Mouse (Mus musculus): ENCODE measurements around the gene Ksr1. TPM values are rescaled to one million over a fixed set of nuclear protein-coding genes. Genes with fewer than 3 reads are reported as not detected.

The Ksr1 gene
- polyA plus RNA-seq, 1 experiment: 20.6 TPM

GRCm38 (mm10) chr11:79126963-79127362 lies 19.2 kb downstream of the Ksr1 start:
- H3K79me2 ChIP-seq (ENCODE audit: control insufficient read depth, insufficient read depth): no peaks in the 10 kb centered on the region
- no peak for TF ChIP-seq CEBPB (IDR thresholded peaks at IDR 0.05; ENCODE audit: insufficient read depth, poor library complexity, severe bottlenecking)
- TF ChIP-seq MYOG (IDR thresholded peaks at IDR 0.05; ENCODE audit: control insufficient read depth in 1 of 3, insufficient read depth in 1 of 3, insufficient read length in 2 of 3, low read depth in 2 of 3): no peak
- no peak for TF ChIP-seq TCF3 (IDR thresholded peaks at IDR 0.05; ENCODE audit: insufficient read length, low read depth)
- TF ChIP-seq REST (IDR thresholded peaks at IDR 0.05; ENCODE audit: insufficient read depth, insufficient read length): no peak
- TF ChIP-seq POLR2A (IDR thresholded peaks at IDR 0.05; ENCODE audit: insufficient read length, low read depth): no peak
- no peak for TF ChIP-seq USF1 (IDR thresholded peaks at IDR 0.05; ENCODE audit: low read depth)
- no peak for TF ChIP-seq MAX (IDR thresholded peaks at IDR 0.05; ENCODE audit: low read depth)
- no peak for TF ChIP-seq SRF (IDR thresholded peaks at IDR 0.05; ENCODE audit: control insufficient read depth, insufficient read length, low read depth)
- no peak for TF ChIP-seq TCF12 (IDR thresholded peaks at IDR 0.05; ENCODE audit: insufficient read depth, poor library complexity, severe bottlenecking)
- TF ChIP-seq E2F4 (IDR thresholded peaks at IDR 0.05; ENCODE audit: insufficient read depth): no peak
- TF ChIP-seq MYOD1 (IDR thresholded peaks at IDR 0.05; ENCODE audit: control insufficient read depth in 1 of 3, insufficient read length in 2 of 3, low read depth in 2 of 3): no peak
- no peak for TF ChIP-seq POLR2AphosphoS2 (IDR thresholded peaks at IDR 0.05; ENCODE audit: insufficient read length, low read depth)
- H3K4me2 ChIP-seq (ENCODE audit: low read depth): no peak overlapping the region
- no peaks in the 10 kb centered on the region for H3K36me3 ChIP-seq (ENCODE audit: control insufficient read depth, insufficient read depth)
- no peaks in the 10 kb centered on the region for H3K27me3 ChIP-seq (ENCODE audit: control insufficient read depth, insufficient read depth, insufficient read length)
- H3K4me3 ChIP-seq: no peak overlapping the region
- H3ac ChIP-seq (ENCODE audit: control insufficient read depth, insufficient read length): no peak overlapping the region

DNA sequence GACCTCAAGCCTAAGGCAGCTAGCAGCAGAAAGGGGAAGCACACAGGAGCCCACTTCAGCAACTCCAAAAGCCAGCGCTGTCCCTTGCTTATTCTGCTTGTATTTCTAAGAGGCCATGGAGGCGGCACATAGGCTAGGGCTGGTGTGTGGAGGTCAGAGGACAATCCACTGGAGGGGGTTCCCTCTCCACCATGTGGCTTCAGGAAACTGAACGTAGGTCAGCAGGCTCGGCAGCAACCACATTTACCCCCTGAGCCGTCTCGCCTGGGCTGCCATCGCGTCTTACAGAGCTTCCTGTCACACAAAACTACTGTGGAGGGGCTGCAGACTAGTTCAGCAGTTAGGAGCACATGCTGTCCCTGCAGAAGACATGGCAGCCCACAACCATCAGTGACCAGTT lies 20.4 kb downstream of the Ksr1 start:
- Histone ChIP-seq H3K79me2 (ENCODE audit: control insufficient read depth, insufficient read depth) (no peaks in the 10 kb centered on the region), H3K4me3 (no peak overlapping the region), H3ac (ENCODE audit: control insufficient read depth, insufficient read length) (no peak overlapping the region), H3K27me3 (ENCODE audit: control insufficient read depth, insufficient read depth, insufficient read length) (no peaks in the 10 kb centered on the region), H3K4me2 (ENCODE audit: low read depth) (no peak overlapping the region), H3K36me3 (ENCODE audit: control insufficient read depth, insufficient read depth) (no peaks in the 10 kb centered on the region)
- TF ChIP-seq POLR2AphosphoS2 (IDR thresholded peaks at IDR 0.05; ENCODE audit: insufficient read length, low read depth) (no peak), REST (IDR thresholded peaks at IDR 0.05; ENCODE audit: insufficient read depth, insufficient read length) (no peak), POLR2A (IDR thresholded peaks at IDR 0.05; ENCODE audit: insufficient read length, low read depth) (no peak), USF1 (IDR thresholded peaks at IDR 0.05; ENCODE audit: low read depth) (no peak), MYOG (IDR thresholded peaks at IDR 0.05; ENCODE audit: control insufficient read depth in 1 of 3, insufficient read depth in 1 of 3, insufficient read length in 2 of 3, low read depth in 2 of 3) (no peak), SRF (IDR thresholded peaks at IDR 0.05; ENCODE audit: control insufficient read depth, insufficient read length, low read depth) (no peak), MYOD1 (IDR thresholded peaks at IDR 0.05; ENCODE audit: control insufficient read depth in 1 of 3, insufficient read length in 2 of 3, low read depth in 2 of 3) (no peak), TCF3 (IDR thresholded peaks at IDR 0.05; ENCODE audit: insufficient read length, low read depth) (no peak), MAX (IDR thresholded peaks at IDR 0.05; ENCODE audit: low read depth) (no peak), E2F4 (IDR thresholded peaks at IDR 0.05; ENCODE audit: insufficient read depth) (no peak), CEBPB (IDR thresholded peaks at IDR 0.05; ENCODE audit: insufficient read depth, poor library complexity, severe bottlenecking) (no peak), TCF12 (IDR thresholded peaks at IDR 0.05; ENCODE audit: insufficient read depth, poor library complexity, severe bottlenecking) (no peak)

- Histone ChIP-seq H3K79me2 (ENCODE audit: control insufficient read depth, insufficient read depth) (no peaks in the 10 kb centered on the region), H3K27me3 (ENCODE audit: control insufficient read depth, insufficient read depth, insufficient read length) (no peaks in the 10 kb centered on the region), H3K4me2 (ENCODE audit: low read depth) (no peak overlapping the region), H3ac (ENCODE audit: control insufficient read depth, insufficient read length) (no peak overlapping the region), H3K4me3 (no peak overlapping the region), H3K36me3 (ENCODE audit: control insufficient read depth, insufficient read depth) (no peaks in the 10 kb centered on the region)
- TF ChIP-seq TCF3 (IDR thresholded peaks at IDR 0.05; ENCODE audit: insufficient read length, low read depth) (no peak), MAX (IDR thresholded peaks at IDR 0.05; ENCODE audit: low read depth) (no peak), TCF12 (IDR thresholded peaks at IDR 0.05; ENCODE audit: insufficient read depth, poor library complexity, severe bottlenecking) (no peak), MYOD1 (IDR thresholded peaks at IDR 0.05; ENCODE audit: control insufficient read depth in 1 of 3, insufficient read length in 2 of 3, low read depth in 2 of 3) (no peak), SRF (IDR thresholded peaks at IDR 0.05; ENCODE audit: control insufficient read depth, insufficient read length, low read depth) (no peak), CEBPB (IDR thresholded peaks at IDR 0.05; ENCODE audit: insufficient read depth, poor library complexity, severe bottlenecking) (no peak), MYOG (IDR thresholded peaks at IDR 0.05; ENCODE audit: control insufficient read depth in 1 of 3, insufficient read depth in 1 of 3, insufficient read length in 2 of 3, low read depth in 2 of 3) (no peak), POLR2A (IDR thresholded peaks at IDR 0.05; ENCODE audit: insufficient read length, low read depth) (no peak), POLR2AphosphoS2 (IDR thresholded peaks at IDR 0.05; ENCODE audit: insufficient read length, low read depth) (no peak), REST (IDR thresholded peaks at IDR 0.05; ENCODE audit: insufficient read depth, insufficient read length) (no peak), E2F4 (IDR thresholded peaks at IDR 0.05; ENCODE audit: insufficient read depth) (no peak), USF1 (IDR thresholded peaks at IDR 0.05; ENCODE audit: low read depth) (no peak)
Measured at GRCm38 (mm10) chr11:79122556-79122955, 23.7 kb downstream of the Ksr1 start.

GRCm38 (mm10) chr11:79120087-79120486 lies 26.1 kb downstream of the Ksr1 start:
- no peak overlapping the region for H3K4me3 ChIP-seq
- H3K79me2 ChIP-seq (ENCODE audit: control insufficient read depth, insufficient read depth): no peaks in the 10 kb centered on the region
- no peaks in the 10 kb centered on the region for H3K36me3 ChIP-seq (ENCODE audit: control insufficient read depth, insufficient read depth)
- no peak overlapping the region for H3K4me2 ChIP-seq (ENCODE audit: low read depth)
- no peak overlapping the region for H3ac ChIP-seq (ENCODE audit: control insufficient read depth, insufficient read length)
- TF ChIP-seq POLR2AphosphoS2 (IDR thresholded peaks at IDR 0.05; ENCODE audit: insufficient read length, low read depth): no peak
- no peak for TF ChIP-seq MYOG (IDR thresholded peaks at IDR 0.05; ENCODE audit: control insufficient read depth in 1 of 3, insufficient read depth in 1 of 3, insufficient read length in 2 of 3, low read depth in 2 of 3)
- TF ChIP-seq E2F4 (IDR thresholded peaks at IDR 0.05; ENCODE audit: insufficient read depth): no peak
- no peak for TF ChIP-seq USF1 (IDR thresholded peaks at IDR 0.05; ENCODE audit: low read depth)
- TF ChIP-seq MAX (IDR thresholded peaks at IDR 0.05; ENCODE audit: low read depth): no peak
- TF ChIP-seq POLR2A (IDR thresholded peaks at IDR 0.05; ENCODE audit: insufficient read length, low read depth): no peak
- no peak for TF ChIP-seq MYOD1 (IDR thresholded peaks at IDR 0.05; ENCODE audit: control insufficient read depth in 1 of 3, insufficient read length in 2 of 3, low read depth in 2 of 3)
- no peak for TF ChIP-seq TCF12 (IDR thresholded peaks at IDR 0.05; ENCODE audit: insufficient read depth, poor library complexity, severe bottlenecking)
- no peak for TF ChIP-seq CEBPB (IDR thresholded peaks at IDR 0.05; ENCODE audit: insufficient read depth, poor library complexity, severe bottlenecking)
- no peak for TF ChIP-seq REST (IDR thresholded peaks at IDR 0.05; ENCODE audit: insufficient read depth, insufficient read length)
- no peak for TF ChIP-seq TCF3 (IDR thresholded peaks at IDR 0.05; ENCODE audit: insufficient read length, low read depth)
- TF ChIP-seq SRF (IDR thresholded peaks at IDR 0.05; ENCODE audit: control insufficient read depth, insufficient read length, low read depth): no peak
- no peaks in the 10 kb centered on the region for H3K27me3 ChIP-seq (ENCODE audit: control insufficient read depth, insufficient read depth, insufficient read length)
